Mouse (Mus musculus): ENCODE measurements at regions not wholly inside any gene's neighbourhood (a gene's known extent, or its start where the extent isn't known, plus 50 kb on each side); places are given as distances from the start of the nearest gene placed in this dataset.

DNA sequence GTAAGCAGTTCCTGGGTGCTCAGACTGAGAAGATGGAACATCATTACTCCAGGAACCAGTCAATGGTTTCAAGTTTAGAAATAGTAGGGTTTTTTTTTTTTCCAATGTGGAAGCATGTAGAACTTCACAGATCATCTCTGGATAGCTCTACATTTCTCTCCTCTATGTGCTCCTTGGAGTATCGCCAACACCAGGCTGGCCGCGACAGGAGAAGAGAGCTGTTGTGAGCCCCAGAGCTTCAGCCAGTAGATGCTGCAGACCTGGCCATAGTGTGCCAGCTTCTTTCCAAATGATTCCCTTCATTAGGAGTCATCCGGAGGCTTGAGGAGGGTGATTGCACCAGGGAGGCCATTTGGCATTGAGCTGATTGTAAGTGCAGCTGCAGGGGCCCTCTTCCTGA, 322.6 kb upstream of the Thsd7b start:
- no peak for DNase-seq

DNA sequence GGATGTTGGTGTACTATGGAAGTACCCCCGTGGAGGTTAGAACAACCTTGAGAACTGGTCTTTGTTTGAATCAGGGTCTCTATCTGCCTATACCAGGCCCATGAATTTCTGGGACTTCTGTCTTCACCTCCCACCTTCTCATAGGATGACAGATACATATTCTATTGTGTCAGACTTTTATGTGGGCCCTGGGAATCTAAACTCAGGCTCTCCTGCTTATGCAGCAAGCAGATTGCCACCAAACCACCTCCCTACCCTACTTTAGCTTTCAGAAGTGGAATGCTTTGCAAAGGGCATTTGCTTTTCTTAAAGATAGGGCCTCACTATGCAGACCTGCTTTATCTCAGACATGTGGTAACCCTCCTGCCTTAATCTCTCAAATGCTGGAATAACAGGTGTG, 322.7 kb upstream of the Cxcr4 start:
- DNase-seq: no peak

- no peak for DNase-seq
Observed at GRCm38 (mm10) chr1:128912532-128912931, 320.4 kb upstream of the Cxcr4 start.

DNA sequence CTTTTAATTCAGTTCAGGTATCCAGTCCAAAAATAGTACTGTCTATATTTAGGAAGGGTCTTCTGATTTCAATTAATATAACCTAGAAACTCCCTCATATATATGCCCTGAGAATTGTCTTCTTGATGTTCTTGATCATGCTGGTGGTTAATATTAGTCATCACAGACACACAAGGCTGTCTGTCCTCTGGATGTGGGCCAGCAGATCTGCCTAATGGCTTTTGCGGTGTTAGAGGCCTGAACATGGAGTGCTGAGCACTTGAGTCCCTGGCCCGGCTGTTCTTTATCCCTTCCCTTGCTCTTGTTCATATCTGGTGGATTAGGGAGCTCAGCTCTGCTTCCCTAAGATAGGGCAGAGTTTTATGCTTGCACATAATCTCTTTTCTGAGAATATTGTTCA, 315.5 kb upstream of the Cxcr4 start:
- no peak for DNase-seq

DNA sequence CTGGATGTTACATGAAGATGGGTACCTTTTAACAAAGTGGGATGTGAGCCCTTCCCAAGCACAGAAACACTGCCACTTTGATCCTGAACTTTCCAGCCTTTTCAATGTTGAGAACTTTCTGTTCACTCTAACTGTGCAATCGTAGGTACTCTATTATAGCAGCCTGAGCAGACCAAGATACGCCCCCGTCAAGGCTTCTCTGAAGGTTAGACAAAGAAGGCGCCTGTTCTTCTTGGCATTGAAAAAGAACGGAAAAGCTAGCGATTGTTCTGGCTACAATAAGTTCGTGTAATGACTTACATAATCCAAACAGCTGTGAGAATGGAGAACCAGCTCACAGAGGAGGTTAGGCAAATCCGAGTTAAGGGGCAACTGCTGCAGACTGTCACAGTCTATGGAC, 305.9 kb upstream of the Cxcr4 start:
- DNase-seq: no peak

DNA sequence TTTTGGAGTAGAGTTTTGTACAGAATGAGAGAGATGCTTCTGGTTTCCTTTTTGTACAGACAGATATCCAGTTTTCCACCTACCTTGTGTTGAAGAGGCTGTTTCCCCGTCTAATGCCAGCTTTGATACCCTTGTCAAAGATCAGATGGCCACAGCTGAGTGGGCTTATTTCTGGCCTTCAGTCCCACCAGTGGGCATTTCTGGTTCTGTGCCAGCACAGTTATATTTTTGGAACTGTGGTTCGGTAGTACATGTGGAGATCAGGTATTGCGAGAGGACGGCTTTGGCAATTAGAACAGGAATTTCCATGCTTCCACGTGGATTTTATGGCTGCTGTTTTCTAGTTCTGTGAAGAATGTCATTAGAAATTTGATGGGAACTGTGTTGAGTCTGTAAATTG, 302.5 kb upstream of the Cxcr4 start:
- DNase-seq: no peak

DNA sequence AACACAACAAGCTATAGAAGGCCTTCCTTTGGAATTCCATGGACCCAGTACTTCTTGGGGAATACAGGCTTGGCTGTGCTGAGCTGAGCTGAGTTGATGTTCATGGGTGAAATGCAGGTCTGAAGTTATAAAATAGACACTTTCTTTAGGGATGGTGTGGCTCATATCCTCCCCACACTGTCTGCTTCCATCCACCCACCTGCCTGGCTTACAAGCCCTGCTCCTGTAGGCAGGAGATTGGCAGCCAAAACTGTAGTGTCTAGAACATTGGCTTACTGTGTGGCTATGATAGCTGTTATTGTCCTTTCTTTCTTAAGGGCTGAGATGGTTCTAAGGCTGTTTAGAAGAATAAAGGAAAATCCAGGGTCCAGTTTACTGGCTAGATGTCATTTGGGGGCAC, 286.2 kb upstream of the Cxcr4 start:
- no peak for DNase-seq

DNA sequence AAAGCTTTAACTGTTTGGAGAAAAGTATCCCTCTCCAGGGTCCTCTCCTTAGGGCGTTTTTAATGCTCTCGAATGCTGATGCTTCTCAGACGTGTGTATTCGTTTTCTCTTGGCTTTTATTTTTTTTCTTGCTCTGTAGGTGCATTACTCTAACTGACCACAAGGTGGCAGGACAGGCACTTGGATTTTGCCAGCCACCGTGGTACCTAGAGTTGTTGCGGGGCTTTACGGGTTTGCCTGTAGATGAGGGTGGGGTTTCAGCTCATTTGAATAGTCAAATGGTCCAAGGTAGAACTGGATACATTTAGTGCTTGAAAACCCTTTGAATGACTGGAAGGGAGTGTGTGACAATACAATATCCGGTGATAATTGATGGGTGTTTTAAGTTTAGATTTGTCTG, 283.2 kb upstream of the Cxcr4 start:
- peak; percentile 20 for DNase-seq

DNA sequence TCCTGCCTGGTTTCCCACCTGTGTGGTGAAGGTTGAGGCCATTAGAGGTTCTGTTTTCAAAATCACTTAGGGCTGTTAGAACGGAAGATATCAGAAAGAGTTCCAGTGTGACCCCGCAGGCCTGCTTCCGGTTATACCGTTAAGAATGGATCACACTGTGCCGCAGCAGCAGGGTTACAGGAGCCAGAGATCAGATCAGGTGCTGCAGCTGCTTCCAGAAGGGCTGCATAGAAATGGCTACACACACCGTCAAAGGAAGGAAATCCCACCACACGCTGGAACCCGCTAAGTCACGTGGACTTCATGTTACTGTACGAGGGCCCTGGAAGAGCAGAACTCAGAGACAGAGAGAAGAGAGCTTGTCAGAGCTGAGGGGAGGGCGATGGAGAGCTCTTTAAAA, 282.1 kb upstream of the Cxcr4 start:
- DNase-seq: no peak

- DNase-seq: no peak
Observed at GRCm38 (mm10) chr1:128868761-128869160, 276.7 kb upstream of the Cxcr4 start.

DNA sequence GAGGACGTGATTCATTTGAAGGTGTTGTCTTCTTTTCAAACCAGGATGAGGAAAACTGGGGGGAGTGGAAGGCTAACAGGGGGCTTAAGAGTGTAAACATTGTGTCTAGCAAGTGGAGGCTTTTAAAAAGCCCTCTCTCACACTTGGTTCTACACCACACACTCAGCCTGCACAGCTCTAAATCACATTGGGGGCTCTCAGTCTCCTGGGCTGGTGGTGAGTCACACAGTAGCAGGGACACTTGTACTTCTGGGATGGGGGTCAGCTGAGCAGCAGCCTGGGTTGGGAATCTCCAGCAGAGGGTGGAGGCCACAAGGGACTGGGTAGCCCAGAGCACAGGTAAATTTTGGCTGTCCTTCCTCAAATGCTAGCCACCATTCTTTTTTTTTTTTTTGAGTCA, 268.4 kb upstream of the Cxcr4 start:
- DNase-seq: no peak

DNA sequence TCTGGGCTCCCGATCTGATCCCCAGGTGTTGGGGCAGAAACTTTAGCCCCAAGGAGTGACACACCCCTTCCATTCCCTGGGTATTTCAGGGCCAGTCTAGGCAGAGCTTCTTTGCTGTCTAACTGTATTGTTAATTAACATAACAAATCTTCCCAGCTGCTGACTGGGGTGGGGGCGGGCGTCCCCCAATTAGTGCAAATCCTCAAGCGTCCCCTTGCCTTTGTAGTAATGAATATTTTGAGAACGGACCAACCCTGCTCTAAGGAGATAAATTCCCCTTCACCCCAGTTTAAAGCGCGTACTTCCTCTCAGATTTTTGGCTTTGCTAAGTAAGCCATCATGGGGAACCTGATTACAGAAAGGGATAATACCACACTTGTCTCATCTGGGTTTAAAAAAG, 268.0 kb upstream of the Cxcr4 start:
- no peak for DNase-seq

DNA sequence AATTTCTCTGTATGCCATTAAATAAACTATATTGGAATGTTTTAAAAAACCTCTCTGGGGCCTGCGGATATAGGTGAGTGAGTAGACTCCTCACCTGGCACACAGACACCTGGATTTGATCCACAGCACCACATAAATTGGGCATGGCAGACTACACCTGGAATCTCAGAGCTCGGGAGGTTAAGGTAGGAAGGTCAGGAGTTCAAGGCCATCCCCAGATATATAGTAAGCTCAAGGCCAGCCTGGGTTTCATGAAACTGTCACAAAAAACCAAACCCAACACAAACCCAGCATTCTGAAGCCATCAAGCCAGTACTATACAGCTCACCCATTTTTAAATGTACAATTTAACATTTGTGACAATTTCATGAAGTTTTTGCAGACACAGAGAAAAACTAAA, 266.6 kb upstream of the Cxcr4 start:
- DNase-seq: no peak

DNA sequence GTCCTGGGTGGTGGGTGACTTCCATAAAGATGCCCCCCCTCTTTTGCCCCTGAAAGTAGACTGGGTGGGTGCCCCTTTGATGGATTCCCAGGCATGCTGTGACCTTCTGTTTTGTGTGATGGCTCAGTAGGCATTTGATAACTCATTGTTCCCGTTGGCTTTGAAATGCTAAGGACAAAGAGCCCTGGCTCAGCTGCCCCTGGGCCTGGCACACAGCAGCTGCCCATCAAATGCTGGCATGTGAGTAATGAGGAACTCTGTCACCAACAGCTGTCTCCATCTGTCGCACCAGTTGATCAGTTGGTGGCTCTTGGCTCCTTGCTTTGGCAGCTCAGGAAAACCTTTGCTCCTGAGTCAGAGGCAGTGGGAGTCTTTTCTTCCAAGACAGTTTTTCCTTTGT, 264.8 kb upstream of the Cxcr4 start:
- no peak for DNase-seq

DNA sequence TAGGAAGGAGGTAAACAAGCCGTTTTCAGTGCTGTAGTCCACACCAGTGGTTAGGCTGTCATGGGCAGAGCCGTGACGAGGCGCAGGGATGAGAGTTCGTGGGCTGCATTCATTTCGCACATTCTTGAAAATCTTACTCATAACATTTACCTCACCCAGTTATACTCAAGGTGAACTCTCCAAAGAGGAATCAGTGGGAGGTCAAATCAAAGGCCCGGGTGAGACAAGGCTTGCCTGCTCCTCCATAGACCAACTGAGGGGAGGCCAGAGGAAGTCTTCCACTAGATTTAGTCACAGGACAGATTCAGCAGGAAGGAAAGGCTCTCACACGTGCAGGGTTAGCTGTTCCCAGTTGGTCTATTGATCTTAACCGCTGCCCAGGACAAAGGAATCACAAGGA, 262.6 kb upstream of the Cxcr4 start:
- no peak for DNase-seq

GRCm38 (mm10) chr1:128853286-128853685, 261.2 kb upstream of the Cxcr4 start:
- DNase-seq: no peak

- DNase-seq: no peak
Observed at GRCm38 (mm10) chr1:128837361-128837760, 245.3 kb upstream of the Cxcr4 start.

DNA sequence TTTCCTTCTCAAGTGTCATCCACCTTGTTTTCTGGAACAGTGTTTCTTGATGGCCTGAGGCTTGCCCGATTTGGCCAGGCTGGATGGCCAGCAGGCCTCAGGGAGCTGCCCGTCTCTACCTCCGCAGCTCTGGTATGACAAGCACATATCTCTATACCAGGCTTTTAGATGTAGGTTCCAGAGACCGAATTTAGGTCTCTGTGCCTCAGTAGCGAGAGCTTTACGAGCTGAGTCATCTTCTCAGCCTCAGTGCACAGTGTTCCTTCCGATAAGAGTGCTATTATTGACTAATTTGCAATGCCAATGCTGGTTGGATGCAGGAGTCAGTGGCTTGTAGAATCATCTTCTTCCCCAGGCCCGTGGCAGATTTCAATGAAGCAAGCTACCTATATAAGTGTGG, 243.4 kb upstream of the Cxcr4 start:
- DNase-seq: no peak

- DNase-seq: no peak
Observed at GRCm38 (mm10) chr1:128833096-128833715, 241.1 kb upstream of the Cxcr4 start.

DNA sequence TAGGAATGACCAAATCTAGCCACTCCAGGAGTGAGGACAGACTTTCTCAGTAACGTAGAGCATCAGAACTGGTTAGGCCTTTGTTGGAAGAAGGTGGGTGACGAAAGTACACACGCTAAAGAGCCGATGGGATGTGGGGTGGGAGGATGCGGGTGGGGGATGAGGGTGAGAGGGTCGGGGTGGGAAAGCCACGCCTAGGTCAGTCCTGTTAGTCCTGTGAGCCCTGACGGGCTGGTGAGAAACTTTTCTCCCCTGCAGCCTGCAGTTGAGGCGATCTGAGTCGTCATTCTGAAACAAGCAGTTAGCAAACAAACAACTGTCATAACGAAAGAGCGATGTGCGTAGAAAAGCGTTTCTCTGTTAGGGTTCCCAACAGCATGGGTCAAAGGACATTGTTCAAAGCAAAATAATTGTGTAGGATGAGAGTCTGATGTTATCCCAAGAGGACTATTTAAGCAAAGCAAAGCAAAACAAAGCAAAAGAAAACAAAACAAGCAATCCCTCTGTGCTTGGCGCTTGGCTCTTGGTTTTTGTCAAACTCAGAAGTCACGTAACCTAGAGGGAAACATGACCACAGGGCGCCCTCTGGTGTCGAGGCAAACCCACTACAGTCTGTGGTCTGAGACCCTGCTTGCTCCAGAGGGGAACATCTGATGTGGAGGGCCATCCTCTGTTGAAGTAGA, 240.2 kb upstream of the Cxcr4 start:
- peak; percentile 63 for DNase-seq

- no peak for DNase-seq
Observed at GRCm38 (mm10) chr1:128830671-128831240, 238.7 kb upstream of the Cxcr4 start.

- no peak for DNase-seq
Observed at GRCm38 (mm10) chr1:128829536-128829935, 237.4 kb upstream of the Cxcr4 start.

GRCm38 (mm10) chr1:128826419-128826818, 234.3 kb upstream of the Cxcr4 start:
- DNase-seq: no peak

DNA sequence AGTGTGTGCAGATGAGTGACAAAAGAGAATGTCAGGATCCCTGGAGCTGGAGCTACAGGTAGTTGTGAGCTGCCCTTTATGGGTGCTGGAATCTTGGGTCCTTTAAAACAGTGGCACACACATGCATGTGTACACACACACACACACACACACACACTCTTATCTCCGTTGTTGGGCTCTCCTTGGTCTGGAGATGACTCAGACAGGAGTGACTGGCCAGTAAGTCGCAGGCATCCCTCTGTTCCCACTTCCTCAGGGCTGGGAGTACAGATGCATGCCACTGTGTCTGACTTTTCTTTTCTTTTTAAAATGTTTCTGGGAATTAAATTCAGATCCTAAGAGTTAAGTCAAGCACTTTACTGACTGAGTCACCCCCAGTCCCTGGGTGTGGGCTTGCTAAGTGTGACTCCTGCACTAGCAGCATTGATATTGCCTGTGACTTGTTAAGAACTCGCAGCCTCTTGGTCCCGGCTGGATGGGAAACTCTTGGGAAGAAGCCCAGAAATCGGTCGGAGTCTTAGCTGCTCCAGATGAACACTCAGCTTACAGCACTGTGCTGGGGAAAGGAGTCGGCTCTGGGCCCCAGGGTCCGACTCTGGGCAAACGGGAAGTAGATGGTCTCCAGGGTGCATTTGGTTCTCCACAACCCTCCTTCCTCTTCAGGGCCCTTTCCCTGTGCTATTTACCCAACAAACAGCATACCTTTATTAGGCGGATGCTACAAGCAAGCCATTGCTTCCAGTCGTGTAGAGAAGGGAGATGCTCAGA, 233.0 kb upstream of the Cxcr4 start:
- DNase-seq: no peak
